Mouse (Mus musculus) R1 (cell line): ENCODE results near the gene Gm5485.

Experiments used
- DNase-seq: peaks from one replicate; pipeline ENCODE4 v3.0.0-alpha.2; 2018; ENCODE audit warnings: low read depth, low spot score

The Gm5485 gene

DNA sequence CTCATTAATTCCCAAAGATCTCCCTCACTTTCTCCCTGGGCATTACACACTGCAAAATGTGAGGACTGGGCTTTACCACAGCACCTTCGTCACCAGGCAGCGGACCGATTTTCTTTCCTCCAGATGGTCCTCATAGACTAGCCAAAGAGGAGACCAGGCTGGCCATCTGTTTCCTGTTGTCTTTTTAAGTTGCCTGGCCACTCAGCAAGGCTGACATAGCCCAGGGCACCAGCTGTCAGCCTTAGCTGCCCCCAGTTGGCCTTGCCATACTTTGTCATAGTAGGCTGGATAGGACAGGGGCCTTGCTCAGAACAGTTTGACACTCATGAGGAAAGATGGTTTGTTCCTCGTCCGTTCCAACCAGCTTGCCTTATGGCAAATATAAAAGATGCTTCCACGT, 39.8 kb downstream of the Gm5485 start:
- DNase-seq = no peak

DNA sequence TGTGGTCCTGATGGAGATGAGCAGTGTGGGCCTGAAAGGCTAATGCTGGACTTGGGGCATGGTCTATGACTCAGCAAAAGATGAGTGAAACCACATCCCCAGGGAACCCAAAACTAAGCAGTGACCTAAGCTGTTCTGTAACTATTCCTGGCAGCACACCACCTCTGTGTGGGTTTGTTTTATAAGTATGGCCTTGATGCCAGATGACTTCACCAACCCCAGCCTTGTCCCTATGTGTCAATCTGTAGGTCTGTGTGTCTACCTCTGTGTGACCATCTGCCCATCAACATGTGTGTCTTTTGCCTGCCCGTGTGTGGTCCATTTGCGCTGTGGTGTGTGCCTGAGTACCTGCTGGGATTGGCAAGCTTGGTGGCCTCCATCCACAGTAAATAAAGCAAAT, 44.1 kb downstream of the Gm5485 start:
- DNase-seq = no peak

DNA sequence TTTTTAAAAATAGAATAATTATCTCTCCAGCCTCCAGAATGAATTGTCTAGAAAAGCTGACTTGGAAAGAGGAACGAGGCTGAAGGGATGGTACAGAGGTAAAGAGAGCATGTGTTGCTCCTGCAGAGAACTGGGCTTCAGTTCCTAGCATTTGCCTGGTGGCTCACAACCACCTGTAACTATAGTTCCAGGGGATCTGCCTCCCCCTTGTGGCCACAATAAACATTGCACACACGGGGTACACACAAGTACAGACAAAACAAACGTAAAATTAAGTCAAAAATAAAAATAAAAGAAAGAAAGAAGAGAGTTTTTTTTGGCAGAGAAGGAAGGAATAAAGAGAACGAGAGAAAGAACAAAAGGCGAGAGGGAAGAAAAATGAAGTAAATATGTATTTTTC, 45.4 kb downstream of the Gm5485 start:
- DNase-seq = peak; percentile 82

DNA sequence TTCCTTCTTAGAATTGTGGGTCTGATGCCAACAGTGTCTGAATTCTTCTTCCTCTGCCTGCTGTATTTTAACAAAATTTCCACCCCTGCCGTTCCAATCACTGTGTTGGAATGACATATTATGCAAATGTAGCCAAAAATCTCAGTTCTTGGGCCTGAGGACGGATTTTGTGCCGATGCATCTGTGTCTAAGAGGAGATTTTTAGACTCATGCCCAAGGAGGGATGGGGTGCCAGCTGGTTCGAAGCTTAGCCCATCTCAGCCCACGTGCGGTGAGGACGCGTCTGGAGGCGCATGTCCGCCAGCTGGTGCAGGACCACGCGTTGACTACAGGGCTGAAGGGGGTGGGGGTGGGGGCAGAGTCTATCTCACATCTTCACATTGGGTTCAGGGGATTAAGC, 51.3 kb downstream of the Gm5485 start:
- DNase-seq = no peak

DNA sequence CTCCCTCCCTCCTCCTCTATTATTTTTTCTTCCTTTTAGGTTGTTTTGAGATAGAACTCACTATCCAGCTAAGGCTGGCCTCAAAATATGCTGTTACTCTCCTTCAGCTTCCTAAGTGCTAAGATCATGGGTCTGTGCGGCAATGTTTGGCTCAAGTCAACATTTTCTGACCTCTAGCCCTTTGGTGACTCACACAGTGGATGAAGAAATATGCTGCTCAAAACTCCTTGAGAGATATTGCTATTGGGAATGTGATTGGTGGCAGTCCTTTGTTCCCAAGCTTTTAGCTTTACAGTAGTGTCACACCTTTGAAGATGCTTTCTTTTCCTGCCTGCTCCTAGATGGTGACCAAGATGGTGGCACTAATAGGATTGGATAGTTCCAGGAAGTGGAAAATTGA, 55.8 kb downstream of the Gm5485 start:
- no peak for DNase-seq

DNA sequence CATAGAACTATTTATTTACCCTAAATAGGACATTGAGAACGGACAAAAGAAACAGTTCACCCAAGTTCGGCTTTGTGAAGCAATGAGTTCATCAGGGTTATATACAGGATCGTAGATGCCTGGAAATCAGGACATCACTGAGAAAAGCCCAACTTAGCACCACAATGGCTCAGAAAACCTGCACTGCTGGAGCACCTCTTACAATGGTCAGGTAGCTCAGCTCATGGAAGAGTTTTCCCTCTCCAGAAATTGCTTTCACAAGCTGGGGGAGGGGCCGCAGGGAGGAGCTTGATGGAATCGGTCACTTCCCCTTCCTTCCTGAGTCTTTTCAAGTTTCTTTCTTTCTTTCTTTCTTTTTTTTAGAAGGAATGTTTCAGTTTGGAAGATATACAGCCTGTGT, 56.5 kb downstream of the Gm5485 start:
- DNase-seq = peak; percentile 89
